Mouse (Mus musculus) cortical plate, adult 2 months (tissue): ENCODE measurements around the gene Tmem80. TPM values are rescaled to one million over a fixed set of nuclear protein-coding genes. Genes with fewer than 3 reads are reported as not detected.
A peak's percentile ranks its signal among the peaks of the same experiment; 100 is the strongest.

Experiments used
- H3K27ac ChIP-seq: fragments of 200-500 bp; 2 replicates; pipeline ENCODE4 v1.5.1; 2012; ENCODE audit warnings: low read length, control low read depth, inconsistent platforms; ENCODE audit not compliant: insufficient read depth
- H3K4me1 ChIP-seq: fragments of 200-500 bp; 2 replicates; pipeline ENCODE4 v1.6.1; 2011; ENCODE audit warnings: low read length; ENCODE audit not compliant: control insufficient read depth, insufficient read depth
- H3K4me3 ChIP-seq: fragments of 200-500 bp; 2 replicates; pipeline ENCODE4 v1.5.1; 2011; ENCODE audit warnings: mild to moderate bottlenecking, low read length, control low read depth; ENCODE audit not compliant: insufficient read depth
- CTCF ChIP-seq: fragments of 200-500 bp; IDR thresholded peaks from 2 replicates; pipeline ENCODE4 v1.5.1; 2011; ENCODE audit warnings: mild to moderate bottlenecking, control low read depth, low read length; ENCODE audit not compliant: insufficient read depth; ENCODE audit errors: extremely low read depth
- POLR2A ChIP-seq: fragments of 200-500 bp; IDR thresholded peaks from 2 replicates; pipeline ENCODE4 v1.6.1; 2011; ENCODE audit warnings: mild to moderate bottlenecking, low read length, control low read depth; ENCODE audit not compliant: insufficient read depth; ENCODE audit errors: extremely low read depth
- polyA plus RNA-seq: library from polyadenylated mRNA; depleted of rRNA; stranded (reverse); fragments of >200 nt; gene quantifications from 2 replicates; pipeline ENCODE4 v1.2.3, GENCODE M21; 2012

Gene Tmem80
- polyA plus RNA-seq, 1 experiment, result 56.7 TPM

GRCm38 (mm10) chr7:141294479-141294878 is 33.1 kb upstream of the Tmem80 start:
- H3K4me3 ChIP-seq, result no peak overlapping the region
- H3K4me1 ChIP-seq, result peaks cover 2% of the 10 kb centered on the region
- TF ChIP-seq POLR2A (no peak), CTCF (no peak)
- no peak overlapping the region for H3K27ac ChIP-seq

GRCm38 (mm10) chr7:141297926-141298650 is 29.5 kb upstream of the Tmem80 start:
- no peaks in the 10 kb centered on the region; the same call in 1 of the 2 replicates for H3K4me1 ChIP-seq
- H3K27ac ChIP-seq, result no peak overlapping the region
- H3K4me3 ChIP-seq, result no peak overlapping the region
- TF ChIP-seq CTCF (no peak), POLR2A (no peak)

- no peak for TF ChIP-seq POLR2A
- Histone ChIP-seq H3K27ac (no peak overlapping the region), H3K4me1 (no peaks in the 10 kb centered on the region), H3K4me3 (no peak overlapping the region)
These were observed 28.4 kb upstream of the Tmem80 start for GRCm38 (mm10) chr7:141299175-141299574.

GRCm38 (mm10) chr7:141301386-141301785 is 26.2 kb upstream of the Tmem80 start:
- Histone ChIP-seq H3K4me1 (no peaks in the 10 kb centered on the region), H3K4me3 (no peak overlapping the region), H3K27ac (no peak overlapping the region)
- no peak for TF ChIP-seq CTCF
- no peak for TF ChIP-seq POLR2A

- H3K4me1 ChIP-seq, result no peaks in the 10 kb centered on the region
- TF ChIP-seq CTCF (no peak), POLR2A (no peak)
- H3K27ac ChIP-seq, result no peak overlapping the region
- no peak overlapping the region for H3K4me3 ChIP-seq
These were observed 24.8 kb upstream of the Tmem80 start for GRCm38 (mm10) chr7:141302702-141303268.

GRCm38 (mm10) chr7:141304537-141304936 is 23.0 kb upstream of the Tmem80 start:
- H3K27ac ChIP-seq, result no peak overlapping the region
- TF ChIP-seq CTCF (no peak), POLR2A (no peak)

GRCm38 (mm10) chr7:141314416-141314815 is 13.1 kb upstream of the Tmem80 start:
- Histone ChIP-seq H3K4me3 (no peak overlapping the region), H3K4me1 (peaks cover 5% of the 10 kb centered on the region), H3K27ac (no peak overlapping the region)
- TF ChIP-seq POLR2A (no peak), CTCF (no peak)

More at GRCm38 (mm10) chr7:141304537-141304936, 23.0 kb upstream of the Tmem80 start:
- no peaks in the 10 kb centered on the region for H3K4me1 ChIP-seq
- H3K4me3 ChIP-seq, result no peak overlapping the region

GRCm38 (mm10) chr7:141315076-141315475 is 12.5 kb upstream of the Tmem80 start:
- no peak overlapping the region for H3K27ac ChIP-seq
- TF ChIP-seq CTCF (no peak), POLR2A (no peak)
- peaks cover 5% of the 10 kb centered on the region for H3K4me1 ChIP-seq
- H3K4me3 ChIP-seq, result no peak overlapping the region

GRCm38 (mm10) chr7:141315974-141316373 is 11.6 kb upstream of the Tmem80 start:
- TF ChIP-seq CTCF (peak; percentile 53), POLR2A (no peak)
- peaks cover 2% of the 10 kb centered on the region for H3K4me1 ChIP-seq
- no peak overlapping the region for H3K27ac ChIP-seq
- no peak overlapping the region for H3K4me3 ChIP-seq

GRCm38 (mm10) chr7:141317619-141318132 is 9.9 kb upstream of the Tmem80 start:
- Histone ChIP-seq H3K4me3 (no peak overlapping the region), H3K4me1 (no peaks in the 10 kb centered on the region), H3K27ac (no peak overlapping the region)
- TF ChIP-seq POLR2A (no peak), CTCF (no peak)
